Mouse (Mus musculus): ENCODE measurements around the gene Snx9.

- no peak for TF ChIP-seq CTCF (conservative IDR thresholded peaks at IDR 0.05; ENCODE audit: low read length)
- TF ChIP-seq POU5F1 (IDR thresholded peaks at IDR 0.05; ENCODE audit: borderline replicate concordance, low read length) = no peak
Observed at GRCm38 (mm10) chr17:5823032-5823431, 18.1 kb upstream of the Snx9 start.

Measured in E14TG2a.4 (cell line).